Mouse (Mus musculus): Measurements from ENCODE around the gene Asz1.

Gene Asz1

GRCm38 (mm10) chr6:18007356-18007755 lies 101.5 kb downstream of the Asz1 start:
- no peak for DNase-seq (ENCODE audit: low spot score in 2 of 2)

- no peak for DNase-seq (ENCODE audit: low spot score in 2 of 2)
Measured at GRCm38 (mm10) chr6:18002065-18002464, 106.8 kb downstream of the Asz1 start.
